Comparison of ENCODE assay signal across 9 mouse cellular contexts in genomic region chr3:157565196-157565595, GRCm38 (mm10). TPM values are rescaled to one million over a fixed set of nuclear protein-coding genes. Genes with fewer than 3 reads are reported as not detected.
A peak's percentile ranks its signal among the peaks of the same experiment; 100 is the strongest.
DNase-seq lines count a peak whose midpoint lies in the region; ATAC-seq and TF ChIP-seq lines count a peak whose summit lies in the region.
"Had no signal": no experiment of that assay in that cellular context is flagged by ENCODE, and none has a peak within 500 bp of the region (broad histone marks: within the 10 kb centered on the region; RNA-seq: fewer than 3 reads in every experiment).

No protein-coding gene starts in this region.

- H3K4me2 ChIP-seq in forebrain, embryonic 12.5 days: no peak overlapping the region
- H3K4me2 ChIP-seq in forebrain, embryonic 15.5 days (replicated peaks): no peak overlapping the region
- no peak overlapping the region for H3K4me2 ChIP-seq in limb, embryonic 14.5 days (replicated peaks; ENCODE audit: low read depth, low read length, severe bottlenecking)
- H3K4me2 ChIP-seq: neural tube, embryonic 12.5 days had no signal

- H3K79me2 ChIP-seq in MEL (ENCODE audit: control insufficient read depth, insufficient read depth, low read length, poor library complexity): no peaks in the 10 kb centered on the region

- WGBS in forebrain, embryonic 12.5 days: 9% methylated on average over 2 of the region's 2 CpGs
- WGBS in forebrain, embryonic 15.5 days: 8% methylated on average over 2 of the region's 2 CpGs
- WGBS in limb, embryonic 14.5 days: 16% methylated on average over 2 of the region's 2 CpGs
- 18% methylated on average over 2 of the region's 2 CpGs for WGBS in limb, embryonic 10.5 days

- peak; percentile 92 for TF ChIP-seq RAD21 in MEL (IDR thresholded peaks at IDR 0.05; ENCODE audit: low read depth, low read length)

- ATAC-seq in forebrain, embryonic 12.5 days (ENCODE audit: low FRiP score): peak; percentile 18; the same call in 1 of the 2 replicates
- no peak for ATAC-seq in forebrain, embryonic 15.5 days (replicated peaks)
- no peak for ATAC-seq in limb, embryonic 14.5 days (ENCODE audit: low FRiP score, low read depth)
- ATAC-seq in granulocyte monocyte progenitor cell, adult 5-6 weeks (replicated peaks; ENCODE audit: poor library complexity, severe bottlenecking): peak; percentile 30

- no peak overlapping the region for H3K4me3 ChIP-seq in forebrain, embryonic 12.5 days (replicated peaks)
- H3K4me3 ChIP-seq in forebrain, embryonic 15.5 days: no peak overlapping the region
- no peak overlapping the region for H3K4me3 ChIP-seq in limb, embryonic 14.5 days (replicated peaks; ENCODE audit: low read length)
- no peak overlapping the region for H3K4me3 ChIP-seq in limb, embryonic 10.5 days
- H3K4me3 ChIP-seq in MEL (ENCODE audit: control insufficient read depth in 1 of 2, insufficient read depth in 1 of 2, low read depth in 2 of 2, low read length in 2 of 2): no peak overlapping the region
- H3K4me3 ChIP-seq: neural tube, embryonic 12.5 days had no signal

- TF ChIP-seq EP300 in MEL (IDR thresholded peaks at IDR 0.05; ENCODE audit: low read depth in 1 of 2, low read length in 2 of 2): no peak

- H3K36me3 ChIP-seq in forebrain, embryonic 12.5 days (replicated peaks): no peaks in the 10 kb centered on the region
- no peaks in the 10 kb centered on the region for H3K36me3 ChIP-seq in forebrain, embryonic 15.5 days
- H3K36me3 ChIP-seq in limb, embryonic 14.5 days (ENCODE audit: control insufficient read depth, insufficient read depth, low read length): no peaks in the 10 kb centered on the region
- H3K36me3 ChIP-seq in limb, embryonic 10.5 days: no peaks in the 10 kb centered on the region
- no peaks in the 10 kb centered on the region for H3K36me3 ChIP-seq in MEL (ENCODE audit: control insufficient read depth in 1 of 2, insufficient read depth in 2 of 2, low read length in 2 of 2)
- H3K36me3 ChIP-seq: neural tube, embryonic 12.5 days had no signal

- no peak overlapping the region for H3K27ac ChIP-seq in forebrain, embryonic 12.5 days
- H3K27ac ChIP-seq in forebrain, embryonic 15.5 days (replicated peaks): no peak overlapping the region
- no peak overlapping the region for H3K27ac ChIP-seq in limb, embryonic 14.5 days (replicated peaks; ENCODE audit: low read depth, low read length)
- no peak overlapping the region for H3K27ac ChIP-seq in limb, embryonic 10.5 days
- no peak overlapping the region for H3K27ac ChIP-seq in MEL (ENCODE audit: control insufficient read depth, low read depth, low read length)
- H3K27ac ChIP-seq: neural tube, embryonic 12.5 days had no signal

- H3K27me3 ChIP-seq in forebrain, embryonic 12.5 days: peaks cover 53% of the 10 kb centered on the region
- peaks cover 32% of the 10 kb centered on the region for H3K27me3 ChIP-seq in forebrain, embryonic 15.5 days
- peaks cover 33% of the 10 kb centered on the region for H3K27me3 ChIP-seq in limb, embryonic 14.5 days (ENCODE audit: control insufficient read depth, insufficient read depth, low read length)
- peaks cover 51% of the 10 kb centered on the region for H3K27me3 ChIP-seq in limb, embryonic 10.5 days (ENCODE audit: low read depth, poor library complexity, severe bottlenecking)
- peaks cover 2 to 8% of the 10 kb centered on the region in 2 experiments; a peak in 3 of 4 replicates for H3K27me3 ChIP-seq in MEL (ENCODE audit: control insufficient read depth in 1 of 2, insufficient read depth in 2 of 2, low read length in 2 of 2)

- peak; percentile 14 to 80 (median 46); a peak in 4 of 6 replicates for TF ChIP-seq CTCF in MEL (IDR thresholded peaks at IDR 0.05 in 2 of 3, conservative IDR thresholded peaks at IDR 0.05 in 1 of 3; ENCODE audit: control insufficient read depth in 1 of 3, insufficient read depth in 1 of 3, low read depth in 2 of 3, low read length in 3 of 3, poor library complexity in 1 of 3, severe bottlenecking in 1 of 3)

- peaks cover 12% of the 10 kb centered on the region for H3K4me1 ChIP-seq in forebrain, embryonic 12.5 days
- peaks cover 13% of the 10 kb centered on the region for H3K4me1 ChIP-seq in forebrain, embryonic 15.5 days
- H3K4me1 ChIP-seq in limb, embryonic 14.5 days (ENCODE audit: control insufficient read depth, insufficient read depth, low read length): peaks cover 10% of the 10 kb centered on the region; the same call in 1 of the 2 replicates
- peaks cover 15% of the 10 kb centered on the region for H3K4me1 ChIP-seq in limb, embryonic 10.5 days
- peaks cover 0 to 2% of the 10 kb centered on the region in 2 experiments; a peak in 1 of 4 replicates for H3K4me1 ChIP-seq in MEL (ENCODE audit: control insufficient read depth in 1 of 2, insufficient read depth in 2 of 2, low read length in 2 of 2)

- TF ChIP-seq POLR2A in limb, embryonic 14.5 days (IDR thresholded peaks at IDR 0.05; ENCODE audit: borderline replicate concordance, extremely low read depth, insufficient read depth, insufficient read length): no peak
- TF ChIP-seq POLR2A in MEL (IDR thresholded peaks at IDR 0.05; ENCODE audit: control insufficient read depth in 1 of 2, insufficient read depth in 1 of 2, low read depth in 1 of 2, low read length in 2 of 2, poor library complexity in 1 of 2): no peak

- DNase-seq in limb, embryonic 14.5 days (ENCODE audit: low spot score): peak; percentile 87
- DNase-seq in limb, embryonic 10.5 days (ENCODE audit: low spot score): no peak
- DNase-seq in MEL (ENCODE audit: low read depth, low spot score): peak; percentile 83
- DNase-seq in telencephalon, adult 2 months (ENCODE audit: low read depth, low spot score): peak; percentile 64
- no peak for DNase-seq in urinary bladder, adult 18-20 months (ENCODE audit: low spot score in 2 of 2)

- no peaks in the 10 kb centered on the region for H3K9me3 ChIP-seq in forebrain, embryonic 12.5 days
- no peaks in the 10 kb centered on the region for H3K9me3 ChIP-seq in forebrain, embryonic 15.5 days
- no peaks in the 10 kb centered on the region for H3K9me3 ChIP-seq in limb, embryonic 14.5 days (ENCODE audit: control insufficient read depth, low read length)
- no peaks in the 10 kb centered on the region for H3K9me3 ChIP-seq in limb, embryonic 10.5 days (replicated peaks)
- no peaks in the 10 kb centered on the region for H3K9me3 ChIP-seq in MEL (replicated peaks; ENCODE audit: insufficient read depth, low read length)
- H3K9me3 ChIP-seq: neural tube, embryonic 12.5 days had no signal

- no peak overlapping the region for H3K9ac ChIP-seq in forebrain, embryonic 12.5 days
- no peak overlapping the region for H3K9ac ChIP-seq in forebrain, embryonic 15.5 days (replicated peaks)
- no peak overlapping the region for H3K9ac ChIP-seq in limb, embryonic 14.5 days (ENCODE audit: low read depth, low read length, severe bottlenecking)
- no peak overlapping the region for H3K9ac ChIP-seq in MEL (ENCODE audit: control insufficient read depth, low read depth, low read length, poor library complexity, severe bottlenecking)
- H3K9ac ChIP-seq: neural tube, embryonic 12.5 days had no signal

TF ChIP-seq in MEL, 35 proteins besides CTCF, POLR2A, EP300 and RAD21 (continues in another document):
- peak; percentile 86 for TF ChIP-seq ZNF384 (IDR thresholded peaks at IDR 0.05; ENCODE audit: low read depth, low read length)
- no peak for TF ChIP-seq USF2 (IDR thresholded peaks at IDR 0.05; ENCODE audit: borderline replicate concordance in 1 of 2, insufficient read depth in 1 of 2, low read depth in 1 of 2, low read length in 2 of 2)
- no peak for TF ChIP-seq CHD1 (IDR thresholded peaks at IDR 0.05; ENCODE audit: low read depth, low read length)
- no peak for TF ChIP-seq MXI1 (IDR thresholded peaks at IDR 0.05; ENCODE audit: low read depth, low read length)
- no peak for TF ChIP-seq ETS1 (IDR thresholded peaks at IDR 0.05; ENCODE audit: low read depth, low read length)
- no peak for TF ChIP-seq TBP (IDR thresholded peaks at IDR 0.05; ENCODE audit: low read depth, low read length)
- peak; percentile 96 for TF ChIP-seq ZC3H11A (IDR thresholded peaks at IDR 0.05; ENCODE audit: low read depth, low read length)
- TF ChIP-seq HCFC1 (IDR thresholded peaks at IDR 0.05; ENCODE audit: low read depth, low read length): no peak
- TF ChIP-seq MEF2A (IDR thresholded peaks at IDR 0.05; ENCODE audit: extremely low read depth, insufficient replicate concordance, low read depth, low read length, poor library complexity, severe bottlenecking): no peak
- no peak for TF ChIP-seq E2F4 (IDR thresholded peaks at IDR 0.05; ENCODE audit: borderline replicate concordance, low read depth, low read length)
- peak; percentile 92 for TF ChIP-seq SMC3 (IDR thresholded peaks at IDR 0.05; ENCODE audit: low read depth, low read length)
- no peak for TF ChIP-seq POLR2AphosphoS5 (IDR thresholded peaks at IDR 0.05; ENCODE audit: borderline replicate concordance, low read depth, low read length)

RNA-seq across cellular contexts. Expression of gene Ptger3, which starts 1.5 kb away (rescaled TPM):
- polyA plus RNA-seq in forebrain, embryonic 12.5 days (2016; fragmentation: Nextera tagmentation; extraction: Ambion mirVana): 2.0 and 2.3 TPM in 2 replicates
- 2.4 and 2.5 TPM in 2 replicates for polyA plus RNA-seq in forebrain, embryonic 15.5 days (2015; fragmentation: Nextera tagmentation; extraction: Ambion mirVana)
- polyA plus RNA-seq in limb, embryonic 14.5 days (2012; rRNA removed): 3.7 and 4.7 TPM in 2 replicates
- polyA plus RNA-seq in limb, embryonic 14.5 days (2014; fragmentation: Nextera tagmentation; extraction: Ambion mirVana): 8.6 and 9.6 TPM in 2 replicates
- 1.4 and 1.5 TPM in 2 replicates for polyA plus RNA-seq in limb, embryonic 10.5 days (2016; fragmentation: Nextera tagmentation; extraction: Ambion mirVana)
- 5.2 and 6.8 TPM in 2 replicates for total RNA-seq in MEL (2012; rRNA removed)
- polyA plus RNA-seq in MEL (2012; ENCODE audit: insufficient read depth in 1 of 2, insufficient read length in 2 of 2, low read depth in 1 of 2, low replicate concordance in 2 of 2, missing spikeins in 1 of 2): 1 to 10 TPM in 1 of 2 experiments, not detected in 1; 7.0 TPM
- 3.2 and 3.4 TPM in 2 replicates for total RNA-seq in granulocyte monocyte progenitor cell, adult 5-6 weeks (2014; fragmentation: Nextera tagmentation)
- 3.7 and 6.3 TPM in 2 replicates for total RNA-seq in granulocyte monocyte progenitor cell, adult 5-6 weeks (2017)

RNA-seq across cellular contexts. Expression of gene Zranb2, which starts 31.2 kb away (rescaled TPM):
- 143 and 151 TPM in 2 replicates for polyA plus RNA-seq in forebrain, embryonic 12.5 days (2016; fragmentation: Nextera tagmentation; extraction: Ambion mirVana)
- polyA plus RNA-seq in forebrain, embryonic 15.5 days (2015; fragmentation: Nextera tagmentation; extraction: Ambion mirVana): 115 and 126 TPM in 2 replicates
- 89.0 and 105 TPM in 2 replicates for polyA plus RNA-seq in limb, embryonic 14.5 days (2012; rRNA removed)
- polyA plus RNA-seq in limb, embryonic 14.5 days (2014; fragmentation: Nextera tagmentation; extraction: Ambion mirVana): 97.7 and 106 TPM in 2 replicates
- polyA plus RNA-seq in limb, embryonic 10.5 days (2016; fragmentation: Nextera tagmentation; extraction: Ambion mirVana): 99.8 and 109 TPM in 2 replicates
- 96.6 and 98.4 TPM in 2 replicates for total RNA-seq in MEL (2012; rRNA removed)
- polyA plus RNA-seq in MEL (2012; ENCODE audit: insufficient read depth in 1 of 2, insufficient read length in 2 of 2, low read depth in 1 of 2, low replicate concordance in 2 of 2, missing spikeins in 1 of 2): 100 to 1,000 TPM in 1 of 2 experiments, 10 to 100 TPM in 1; 88.0 to 200 TPM
- total RNA-seq in granulocyte monocyte progenitor cell, adult 5-6 weeks (2014; fragmentation: Nextera tagmentation): 69.1 and 85.9 TPM in 2 replicates
- total RNA-seq in granulocyte monocyte progenitor cell, adult 5-6 weeks (2017): 292 and 298 TPM in 2 replicates

Comparison
In these comparisons a context has a peak if more than half of its experiments do, and no peak if none do; other contexts are left out.
1. ATAC-seq: peak in forebrain, embryonic 12.5 days (single experiment) and granulocyte monocyte progenitor cell, adult 5-6 weeks (single experiment); none in forebrain, embryonic 15.5 days (single experiment) and limb, embryonic 14.5 days (single experiment).
2. DNase-seq: peak in limb, embryonic 14.5 days (single experiment), MEL (single experiment) and telencephalon, adult 2 months (single experiment); none in limb, embryonic 10.5 days (single experiment) and urinary bladder, adult 18-20 months (0 of 2).